Mouse (Mus musculus) thymus, adult 2 months (tissue): ENCODE results near the gene Gm17482.

ENCODE experiments used
- CTCF ChIP-seq: fragments of 200-500 bp; IDR thresholded peaks from 2 replicates; pipeline ENCODE4 v1.5.1; 2012; ENCODE audit warnings: mild to moderate bottlenecking, control low read depth, low read length, moderate library complexity, borderline replicate concordance; ENCODE audit not compliant: control insufficient read depth, poor library complexity, insufficient read depth; ENCODE audit errors: extremely low read depth
- POLR2A ChIP-seq: fragments of 200-500 bp; IDR thresholded peaks from 2 replicates; pipeline ENCODE4 v1.6.1; 2012; ENCODE audit warnings: mild to moderate bottlenecking, low read length, control low read depth, moderate library complexity; ENCODE audit not compliant: control insufficient read depth, poor library complexity, insufficient read depth; ENCODE audit errors: extremely low read depth

DNA sequence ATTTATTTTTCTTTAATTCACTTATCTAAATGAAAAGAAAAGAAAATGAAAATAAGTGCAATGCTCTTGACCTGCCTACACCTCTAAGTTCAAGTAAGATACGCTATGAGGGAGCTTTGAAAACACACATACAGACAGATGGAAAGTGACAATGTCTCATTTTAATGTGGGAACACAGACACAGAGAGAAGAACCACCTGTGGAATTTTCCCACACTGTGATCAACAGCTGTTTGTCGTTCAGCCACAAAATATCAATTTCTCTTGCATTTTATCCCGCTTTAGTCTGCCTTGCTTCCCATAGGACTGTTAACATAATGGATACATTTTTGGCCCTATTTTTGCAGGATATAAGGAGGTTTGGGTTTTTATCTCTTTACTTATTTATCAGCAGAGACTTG lies 16.3 kb upstream of the Gm17482 start:
- TF ChIP-seq CTCF, result no peak
- TF ChIP-seq POLR2A, result no peak
